Mouse (Mus musculus) embryonic facial prominence, embryonic 14.5 days (tissue): ENCODE data around the gene Rbm7. TPM values are rescaled to one million over a fixed set of nuclear protein-coding genes. Genes with fewer than 3 reads are reported as not detected.

Source experiments
- ATAC-seq: fragments of 200-750 bp; cut with Nextera tagmentation; 2 replicates; pipeline ENCODE4 v1.8.0; 2017; ENCODE audit warnings: low read depth, moderate number of reproducible peaks, moderate TSS enrichment
- DNase-seq: peaks from one replicate; pipeline ENCODE4 v3.0.0-alpha.2; 2015; ENCODE audit warnings: low spot score
- H3K27ac ChIP-seq: fragments of 300-500 bp; sonication (generic); replicated peaks from 2 replicates; pipeline ENCODE4 v1.5.1; 2014; ENCODE audit warnings: low read depth, mild to moderate bottlenecking, low read length, moderate library complexity
- H3K27me3 ChIP-seq: fragments of 300-500 bp; sonication (generic); replicated peaks from 2 replicates; pipeline ENCODE4 v1.6.1; 2014; ENCODE audit warnings: low read length; ENCODE audit not compliant: control insufficient read depth, insufficient read depth
- H3K36me3 ChIP-seq: fragments of 300-500 bp; sonication (generic); 2 replicates; pipeline ENCODE4 v1.6.1; 2014; ENCODE audit warnings: low read length, mixed read lengths; ENCODE audit not compliant: control insufficient read depth, insufficient read depth
- H3K4me1 ChIP-seq: fragments of 300-500 bp; sonication (generic); 2 replicates; pipeline ENCODE4 v1.6.1; 2014; ENCODE audit warnings: antibody characterized with exemption, low read length; ENCODE audit not compliant: control insufficient read depth, insufficient read depth
- H3K4me2 ChIP-seq: fragments of 300-500 bp; sonication (generic); 2 replicates; pipeline ENCODE4 v1.6.1; 2014; ENCODE audit warnings: low read depth, mild to moderate bottlenecking, low read length, moderate library complexity, mixed read lengths
- H3K4me3 ChIP-seq: fragments of 300-500 bp; sonication (generic); 2 replicates; pipeline ENCODE4 v1.5.1; 2014; ENCODE audit warnings: low read depth, mild to moderate bottlenecking, low read length
- H3K9ac ChIP-seq: fragments of 300-500 bp; sonication (generic); 2 replicates; pipeline ENCODE4 v1.6.1; 2014; ENCODE audit warnings: low read depth, mild to moderate bottlenecking, low read length, moderate library complexity, mixed read lengths
- H3K9me3 ChIP-seq: fragments of 300-500 bp; sonication (generic); 2 replicates; pipeline ENCODE4 v1.6.1; 2016; ENCODE audit warnings: low read length; ENCODE audit not compliant: control insufficient read depth
- WGBS: fragments of 180-500 bp; shearing (Covaris S2); extraction: QIAGEN DNeasy Blood & Tissue Kit; methylation state at CpG from one replicate; pipeline ENCODE4 v1.1.7; 2014; 5-methylcytosine and 5-hydroxymethylcytosine counted together
- polyA plus RNA-seq: library from polyadenylated mRNA; unstranded; fragments of >200 nt; fragmentation: Nextera tagmentation; extraction: Ambion mirVana; gene quantifications from 2 replicates; pipeline ENCODE4 v1.2.1, GENCODE M21; 2014

Rbm7 gene
- polyA plus RNA-seq, 1 experiment from 2014 or later = 107 TPM

DNA sequence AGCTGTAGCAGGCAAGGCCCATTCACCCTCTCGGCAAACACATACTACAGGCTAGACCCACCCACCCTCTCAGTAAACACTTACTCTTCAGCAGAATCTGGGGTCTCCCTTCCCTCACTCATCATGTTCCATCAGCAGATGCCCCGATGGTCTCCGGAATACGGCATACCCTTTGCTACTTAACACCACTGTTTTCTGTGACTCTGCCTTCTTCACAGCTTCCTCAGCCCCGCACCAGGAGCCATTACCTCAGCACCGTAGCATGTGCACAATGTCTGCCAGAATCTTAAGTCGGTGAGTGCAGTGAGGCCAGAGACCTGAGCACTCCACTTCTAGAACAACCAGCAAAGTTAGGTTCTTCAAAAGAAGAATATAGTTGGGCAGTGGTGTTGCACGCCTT, 34.4 kb downstream of the Rbm7 start:
- Histone ChIP-seq H3K9me3 (peaks cover 4% of the 10 kb centered on the region; the same call in 1 of the 2 replicates), H3K4me3 (no peak overlapping the region), H3K9ac (no peak overlapping the region), H3K4me1 (no peaks in the 10 kb centered on the region), H3K27me3 (no peaks in the 10 kb centered on the region), H3K27ac (no peak overlapping the region), H3K4me2 (no peak overlapping the region), H3K36me3 (no peaks in the 10 kb centered on the region)
- no peak for DNase-seq
- ATAC-seq = no peak
- WGBS = 87% methylated on average over 8 of the region's 8 CpGs

DNA sequence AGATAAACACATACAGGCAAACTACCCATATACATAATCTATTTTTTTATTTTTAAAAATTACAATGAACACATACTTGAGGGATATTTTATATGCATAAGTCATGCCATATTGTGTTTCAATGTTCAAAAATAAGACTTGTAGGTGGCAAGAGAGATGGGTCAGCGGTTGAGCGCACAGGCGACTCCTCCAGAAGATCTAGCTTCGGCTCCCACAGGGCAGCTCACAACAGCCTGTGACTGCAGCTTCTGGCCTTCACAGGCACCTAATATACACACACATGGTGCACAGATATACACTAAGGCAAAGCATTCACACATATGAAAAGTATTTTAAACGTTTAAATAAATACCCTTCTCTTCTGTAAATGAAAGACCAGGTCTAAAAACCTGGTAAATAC, 35.7 kb downstream of the Rbm7 start:
- Histone ChIP-seq H3K36me3 (no peaks in the 10 kb centered on the region), H3K4me3 (no peak overlapping the region), H3K27me3 (no peaks in the 10 kb centered on the region), H3K9ac (no peak overlapping the region), H3K9me3 (no peaks in the 10 kb centered on the region), H3K4me2 (no peak overlapping the region), H3K4me1 (no peaks in the 10 kb centered on the region), H3K27ac (no peak overlapping the region)
- 87% methylated on average over 5 of the region's 5 CpGs for WGBS
- no peak for DNase-seq
- no peak for ATAC-seq

DNA sequence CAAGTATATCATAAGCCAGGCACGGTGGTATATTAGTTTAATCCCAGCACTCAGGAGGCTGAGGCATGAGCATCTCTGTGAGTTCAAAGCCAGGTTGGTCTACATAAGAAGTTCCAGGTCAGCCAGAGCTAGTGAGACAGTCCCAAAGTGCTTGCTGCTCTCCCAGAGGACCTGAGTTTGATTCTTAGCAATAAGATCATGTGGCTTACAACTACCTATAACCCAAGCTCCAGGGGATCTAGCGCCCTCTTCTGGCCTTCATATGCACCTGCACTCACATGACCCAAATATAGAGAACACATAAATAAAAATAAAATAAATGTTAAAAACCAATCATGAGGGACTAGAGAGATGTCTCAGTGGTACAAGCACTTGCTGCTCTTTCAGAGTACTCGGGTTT, 36.2 kb downstream of the Rbm7 start:
- DNase-seq (no peak), ATAC-seq (no peak)
- no peaks in the 10 kb centered on the region for H3K4me1 ChIP-seq
- H3K4me2 ChIP-seq = no peak overlapping the region
- H3K9ac ChIP-seq = no peak overlapping the region
- H3K36me3 ChIP-seq = no peaks in the 10 kb centered on the region
- H3K27ac ChIP-seq = no peak overlapping the region
- H3K4me3 ChIP-seq = no peak overlapping the region
- no peaks in the 10 kb centered on the region for H3K27me3 ChIP-seq
- no peaks in the 10 kb centered on the region for H3K9me3 ChIP-seq
- WGBS = 67% methylated on average over 3 of the region's 3 CpGs

DNA sequence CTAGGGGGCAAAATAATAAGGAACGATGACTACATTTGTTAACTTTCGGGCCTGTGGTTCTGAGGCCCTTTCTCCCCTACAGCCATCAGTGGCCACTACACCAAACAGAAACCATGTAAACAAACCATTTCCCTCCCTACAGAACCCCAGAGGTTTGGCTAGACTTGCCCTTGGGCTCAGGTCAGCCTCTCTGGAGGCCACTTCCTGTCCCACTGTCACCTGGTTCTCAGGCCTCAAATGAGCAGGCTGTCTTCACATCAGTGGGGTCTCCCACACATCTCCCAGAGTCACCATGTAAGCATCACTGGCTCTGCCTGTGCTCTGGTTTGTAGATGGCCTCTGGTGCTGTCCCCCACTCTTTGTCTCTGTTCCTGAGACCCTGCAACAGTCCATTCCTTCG, 39.1 kb downstream of the Rbm7 start:
- H3K27me3 ChIP-seq = no peaks in the 10 kb centered on the region
- ATAC-seq (no peak), DNase-seq (no peak)
- H3K27ac ChIP-seq = no peak overlapping the region
- H3K4me1 ChIP-seq = no peaks in the 10 kb centered on the region
- no peaks in the 10 kb centered on the region for H3K36me3 ChIP-seq
- WGBS = 73% methylated on average over 3 of the region's 3 CpGs
- no peak overlapping the region for H3K4me2 ChIP-seq
- no peak overlapping the region for H3K9ac ChIP-seq
- H3K9me3 ChIP-seq = no peaks in the 10 kb centered on the region
- no peak overlapping the region for H3K4me3 ChIP-seq

DNA sequence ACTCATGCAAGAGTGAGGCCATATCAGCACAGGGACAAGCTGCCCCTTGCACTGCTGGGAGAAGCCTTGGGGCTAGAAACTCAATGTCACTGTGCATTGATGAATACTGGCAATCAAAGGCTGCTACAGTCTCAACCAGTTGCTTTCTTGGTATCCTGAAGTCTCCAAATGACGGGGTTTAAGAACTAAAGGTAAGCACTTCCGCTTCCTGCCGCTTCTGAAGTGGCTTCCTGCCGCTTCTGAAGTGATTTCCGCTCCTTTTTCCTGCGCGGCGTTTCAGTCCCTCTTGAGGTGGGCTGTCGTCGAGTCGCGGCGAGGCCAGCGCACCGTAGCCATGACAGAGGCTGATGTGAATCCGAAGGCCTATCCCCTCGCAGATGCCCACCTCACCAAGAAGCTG, 45.0 kb downstream of the Rbm7 start:
- Histone ChIP-seq H3K9me3 (no peaks in the 10 kb centered on the region), H3K4me2 (no peak overlapping the region), H3K9ac (no peak overlapping the region), H3K27me3 (no peaks in the 10 kb centered on the region), H3K4me1 (no peaks in the 10 kb centered on the region), H3K27ac (no peak overlapping the region), H3K4me3 (no peak overlapping the region), H3K36me3 (no peaks in the 10 kb centered on the region)
- no peak for DNase-seq
- 89% methylated on average over 17 of the region's 17 CpGs for WGBS
- no peak for ATAC-seq

DNA sequence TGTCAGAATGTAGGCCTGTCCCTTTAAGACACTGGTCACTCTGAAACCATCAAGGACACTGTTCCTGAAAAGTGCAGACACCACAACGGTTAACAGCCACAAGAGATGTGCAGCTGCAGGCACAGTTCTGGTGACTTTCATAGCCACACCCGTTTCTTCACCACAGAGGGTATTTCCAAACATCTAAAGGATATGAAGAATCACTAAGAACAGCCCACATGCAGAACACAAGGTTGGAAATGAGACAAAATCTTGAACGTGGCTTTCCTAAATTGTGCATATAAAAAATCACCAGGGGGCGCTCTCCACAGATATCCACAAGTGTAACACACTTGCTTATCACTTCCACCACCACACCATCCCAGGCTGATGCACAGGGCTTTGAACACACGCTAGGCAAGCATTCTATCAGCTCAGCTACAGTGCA, 47.3 kb downstream of the Rbm7 start:
- no peaks in the 10 kb centered on the region for H3K27me3 ChIP-seq
- no peaks in the 10 kb centered on the region for H3K4me1 ChIP-seq
- H3K36me3 ChIP-seq = no peaks in the 10 kb centered on the region
- no peak overlapping the region for H3K27ac ChIP-seq
- H3K9ac ChIP-seq = no peak overlapping the region
- no peak overlapping the region for H3K4me2 ChIP-seq
- ATAC-seq (no peak), DNase-seq (peak; percentile 37)
- 31% methylated on average over 5 of the region's 5 CpGs for WGBS
- no peaks in the 10 kb centered on the region for H3K9me3 ChIP-seq
- H3K4me3 ChIP-seq = no peak overlapping the region

DNA sequence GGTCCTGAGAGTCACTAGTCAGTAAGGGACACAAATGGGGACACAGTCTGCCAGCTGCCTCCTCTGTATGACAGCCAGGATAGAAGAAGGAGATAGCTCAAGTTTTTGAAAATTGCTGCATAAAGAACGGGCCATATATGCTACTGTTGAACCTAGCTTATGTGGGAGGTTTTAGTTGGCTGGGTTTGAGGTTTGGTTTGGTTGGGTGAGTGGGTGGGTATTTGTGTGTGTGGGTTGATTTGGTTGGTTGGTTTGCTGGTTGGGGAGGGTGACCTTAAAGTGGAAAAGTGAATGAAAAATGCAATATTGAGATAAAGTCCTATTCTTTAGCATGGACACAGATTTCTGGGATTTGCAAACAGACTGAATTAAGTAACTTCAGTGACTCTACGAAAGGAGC, 50.3 kb downstream of the Rbm7 start:
- Histone ChIP-seq H3K9me3 (no peaks in the 10 kb centered on the region), H3K27me3 (no peaks in the 10 kb centered on the region), H3K4me1 (no peaks in the 10 kb centered on the region), H3K9ac (no peak overlapping the region), H3K36me3 (no peaks in the 10 kb centered on the region), H3K4me3 (no peak overlapping the region), H3K4me2 (no peak overlapping the region), H3K27ac (no peak overlapping the region)
- ATAC-seq (no peak), DNase-seq (no peak)
- WGBS = 92% methylated on average over 2 of the region's 2 CpGs

DNA sequence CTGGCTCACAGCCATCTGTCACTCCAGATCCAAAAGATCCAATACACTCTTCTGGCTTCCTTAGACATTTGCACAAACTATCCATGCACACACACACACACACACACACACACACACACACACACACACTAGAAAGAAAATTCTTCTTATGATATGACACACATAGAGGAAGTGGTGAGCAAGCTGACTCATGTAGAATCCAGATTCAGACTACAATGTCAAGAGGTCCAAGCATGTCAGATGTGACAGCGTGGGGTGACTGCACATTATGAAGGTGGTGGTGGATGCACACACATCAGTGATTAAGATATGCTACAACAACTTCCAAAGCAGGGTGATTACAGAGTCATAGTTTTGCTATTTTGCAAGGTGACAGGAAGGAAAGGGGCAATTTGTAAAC, 51.2 kb downstream of the Rbm7 start:
- Histone ChIP-seq H3K36me3 (no peaks in the 10 kb centered on the region), H3K4me1 (no peaks in the 10 kb centered on the region), H3K4me2 (no peak overlapping the region), H3K27ac (no peak overlapping the region), H3K9ac (no peak overlapping the region), H3K4me3 (no peak overlapping the region), H3K9me3 (no peaks in the 10 kb centered on the region), H3K27me3 (no peaks in the 10 kb centered on the region)
- DNase-seq = no peak
- ATAC-seq = no peak
- WGBS = 76% methylated on average over 1 of the region's 1 CpGs
